Mouse (Mus musculus) kidney, adult 2 months (tissue): ENCODE measurements around the gene Mars.

Experiments
- CTCF ChIP-seq: fragments of 200-500 bp; conservative IDR thresholded peaks from 2 replicates; pipeline ENCODE4 v1.5.1; 2011; ENCODE audit warnings: low read depth, mild to moderate bottlenecking, control low read depth, low read length, moderate library complexity, mixed read lengths; ENCODE audit not compliant: insufficient read depth, insufficient read length
- POLR2A ChIP-seq: fragments of 200-500 bp; IDR thresholded peaks from one replicate; pipeline ENCODE4 v1.6.1; 2011; ENCODE audit warnings: low read depth, low read length, control low read depth

- TF ChIP-seq POLR2A (no peak), CTCF (no peak)
Observed at GRCm38 (mm10) chr10:127281316-127281715, 30.3 kb downstream of the Mars start.
